Mouse (Mus musculus) megakaryocyte, embryonic 14.5 days (primary cell): Measurements from ENCODE around the gene Gcnt3.

ENCODE experiments used
- FLI1 ChIP-seq: IDR thresholded peaks from 2 replicates; pipeline ENCODE4 v1.6.1; 2012; ENCODE audit warnings: low read length, inconsistent platforms, mixed read lengths
- GATA1 ChIP-seq: IDR thresholded peaks from 3 replicates; pipeline ENCODE4 v1.6.1; 2012; ENCODE audit warnings: mixed read lengths, low read length, inconsistent platforms, borderline replicate concordance

GRCm38 (mm10) chr9:70087379-70087778 lies 49.5 kb upstream of the Gcnt3 start:
- TF ChIP-seq FLI1 (no peak), GATA1 (no peak)
